Mouse (Mus musculus) testis, postnatal 10 days (tissue): ENCODE data around the gene Hdac5.

ENCODE experiments used
- DNase-seq: peaks from one replicate; pipeline ENCODE4 v3.0.0; 2021; ENCODE audit warnings: low spot score

Gene Hdac5

GRCm38 (mm10) chr11:102216056-102216885 is 13.7 kb downstream of the Hdac5 start:
- DNase-seq, result peak; percentile 76

- no peak for DNase-seq
Observed at GRCm38 (mm10) chr11:102215511-102215910, 14.5 kb downstream of the Hdac5 start.

GRCm38 (mm10) chr11:102214430-102215156 is 15.4 kb downstream of the Hdac5 start:
- DNase-seq, result no peak

- DNase-seq, result no peak
Observed at GRCm38 (mm10) chr11:102211936-102212341, 18.0 kb downstream of the Hdac5 start.

- DNase-seq, result no peak
Observed at GRCm38 (mm10) chr11:102211011-102211410, 19.0 kb downstream of the Hdac5 start.

GRCm38 (mm10) chr11:102210185-102210584 is 19.8 kb downstream of the Hdac5 start:
- DNase-seq, result no peak

- DNase-seq, result no peak
Observed at GRCm38 (mm10) chr11:102209742-102210141, 20.2 kb downstream of the Hdac5 start.

- no peak for DNase-seq
Observed at GRCm38 (mm10) chr11:102208846-102209245, 21.1 kb downstream of the Hdac5 start.

GRCm38 (mm10) chr11:102207825-102208777 is 21.9 kb downstream of the Hdac5 start:
- no peak for DNase-seq

GRCm38 (mm10) chr11:102206481-102206880 is 23.5 kb downstream of the Hdac5 start:
- no peak for DNase-seq

- DNase-seq, result peak; percentile 40
Observed at GRCm38 (mm10) chr11:102201408-102201821, 28.6 kb downstream of the Hdac5 start.

GRCm38 (mm10) chr11:102199856-102200255 is 30.1 kb downstream of the Hdac5 start:
- DNase-seq, result peak; percentile 47

GRCm38 (mm10) chr11:102198245-102198644 is 31.7 kb downstream of the Hdac5 start:
- DNase-seq, result no peak

GRCm38 (mm10) chr11:102196018-102196797 is 33.8 kb downstream of the Hdac5 start:
- peak; percentile 70 for DNase-seq

GRCm38 (mm10) chr11:102193657-102194440 is 36.1 kb downstream of the Hdac5 start:
- DNase-seq, result peak; percentile 42

- no peak for DNase-seq
Observed at GRCm38 (mm10) chr11:102190848-102191247, 39.1 kb downstream of the Hdac5 start.

- peak; percentile 87 for DNase-seq
Observed at GRCm38 (mm10) chr11:102189461-102190436, 40.2 kb downstream of the Hdac5 start, which contains the start of gene G6pc3. G6pc3 (plus strand) TSS chr11:102189620.

GRCm38 (mm10) chr11:102188980-102189379 is 41.0 kb downstream of the Hdac5 start:
- DNase-seq, result no peak

GRCm38 (mm10) chr11:102186235-102186634 is 43.7 kb downstream of the Hdac5 start:
- DNase-seq, result no peak
